Mouse (Mus musculus): ENCODE results near the gene Cox8c. TPM values are rescaled to one million over a fixed set of nuclear protein-coding genes. Genes with fewer than 3 reads are reported as not detected.

Cox8c gene
- polyA plus RNA-seq, 1 experiment from 2014 or later = not detected

DNA sequence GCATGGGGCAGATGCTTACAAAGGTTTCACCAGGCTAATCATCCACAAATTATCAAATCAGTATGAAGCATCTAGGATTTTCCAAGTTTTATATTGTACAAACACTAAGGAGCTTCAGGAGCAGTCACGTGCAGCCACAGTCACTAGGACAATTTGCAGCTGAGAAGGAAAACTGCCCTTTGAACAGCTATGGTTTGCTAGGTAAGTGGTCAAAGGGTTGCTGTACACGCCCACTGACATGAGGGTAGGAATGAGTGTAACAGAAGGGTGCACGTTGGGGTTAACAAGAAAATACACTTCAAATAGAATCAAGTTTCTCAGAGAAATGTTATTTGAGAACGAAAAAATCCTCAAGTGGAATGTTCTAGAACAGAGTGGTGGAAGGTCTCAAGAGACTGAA lies 30.6 kb downstream of the Cox8c start:
- Histone ChIP-seq H3K9me3 (replicated peaks) (no peaks in the 10 kb centered on the region), H3K4me1 (no peaks in the 10 kb centered on the region), H3K4me2 (no peak overlapping the region), H3K9ac (no peak overlapping the region), H3K27me3 (replicated peaks) (no peaks in the 10 kb centered on the region), H3K4me3 (no peak overlapping the region), H3K36me3 (no peaks in the 10 kb centered on the region), H3K27ac (no peak overlapping the region)
- 60% methylated on average over 4 of the region's 4 CpGs for WGBS (ENCODE audit: insufficient replicate concordance)
- no peak for ATAC-seq

DNA sequence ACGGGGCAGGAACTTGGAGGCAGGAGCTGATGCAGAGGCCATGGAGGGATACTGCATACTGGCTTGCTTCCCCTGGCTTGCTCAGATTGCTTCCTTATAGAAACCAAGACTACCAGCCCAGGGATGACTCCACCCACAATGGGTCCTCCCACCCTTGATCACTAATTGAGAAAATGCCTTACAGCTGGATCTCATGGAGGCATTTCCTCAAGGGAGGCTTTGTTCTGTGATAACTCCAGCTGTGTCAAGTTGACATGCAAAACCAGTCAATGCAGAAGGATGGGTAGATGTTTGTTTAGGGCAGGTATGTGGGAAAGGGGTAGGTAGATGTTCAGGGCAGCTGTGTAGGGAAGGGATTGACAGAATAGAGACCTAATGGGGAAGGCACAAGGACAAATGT lies 31.2 kb downstream of the Cox8c start:
- Histone ChIP-seq H3K4me2 (no peak overlapping the region), H3K4me1 (no peaks in the 10 kb centered on the region), H3K27me3 (replicated peaks) (no peaks in the 10 kb centered on the region), H3K9ac (no peak overlapping the region), H3K4me3 (no peak overlapping the region), H3K36me3 (no peaks in the 10 kb centered on the region), H3K9me3 (replicated peaks) (no peaks in the 10 kb centered on the region), H3K27ac (no peak overlapping the region)
- 56% methylated on average over 1 of the region's 1 CpGs for WGBS (ENCODE audit: insufficient replicate concordance)
- ATAC-seq = no peak

DNA sequence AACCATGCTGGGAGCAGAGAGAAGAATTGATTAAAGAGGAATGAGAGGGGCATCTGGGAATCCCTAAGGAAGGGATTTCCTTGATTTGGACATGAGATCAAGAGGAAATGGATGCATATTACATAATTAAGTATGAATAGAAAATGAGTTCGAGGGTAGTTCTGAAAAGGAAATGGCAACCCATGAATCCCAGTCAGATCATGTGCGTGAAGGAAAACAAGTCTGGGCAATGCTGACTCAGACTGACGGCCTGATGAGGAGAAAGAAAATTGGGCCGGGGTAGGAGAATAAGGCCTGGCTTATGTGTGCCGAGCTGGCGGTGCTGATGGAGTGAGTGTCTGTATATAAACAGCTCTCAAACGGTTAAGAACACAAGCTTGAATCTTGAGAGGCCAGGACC lies 31.7 kb downstream of the Cox8c start:
- H3K27ac ChIP-seq = no peak overlapping the region
- no peaks in the 10 kb centered on the region for H3K27me3 ChIP-seq (replicated peaks)
- H3K9me3 ChIP-seq (replicated peaks) = no peaks in the 10 kb centered on the region
- H3K36me3 ChIP-seq = no peaks in the 10 kb centered on the region
- no peak for ATAC-seq
- H3K9ac ChIP-seq = no peak overlapping the region
- H3K4me3 ChIP-seq = no peak overlapping the region
- WGBS (ENCODE audit: insufficient replicate concordance) = 67% methylated on average over 7 of the region's 7 CpGs
- no peak overlapping the region for H3K4me2 ChIP-seq
- no peaks in the 10 kb centered on the region for H3K4me1 ChIP-seq

GRCm38 (mm10) chr12:102935892-102936291 lies 36.8 kb downstream of the Cox8c start:
- WGBS (ENCODE audit: insufficient replicate concordance) = 38% methylated on average over 1 of the region's 1 CpGs
- no peak overlapping the region for H3K27ac ChIP-seq

DNA sequence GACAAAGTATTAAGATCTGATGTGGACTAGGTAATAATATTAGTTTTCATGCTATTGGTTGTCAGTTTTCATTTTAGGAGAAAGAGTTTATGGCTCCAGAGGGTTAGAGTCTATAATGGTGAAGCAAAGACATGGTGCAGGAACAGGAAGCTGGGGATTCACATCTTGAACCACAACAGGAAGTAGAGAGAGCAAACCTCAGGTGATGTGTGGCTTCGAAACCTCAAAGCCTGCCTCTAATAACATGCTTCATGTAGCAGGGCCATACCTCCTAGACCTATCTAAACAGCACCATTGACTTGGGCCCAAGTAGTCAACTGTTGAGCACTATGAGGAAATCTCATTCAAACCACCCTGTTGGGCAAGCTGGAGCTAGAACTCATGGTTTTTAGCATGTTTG lies 46.5 kb downstream of the Cox8c start:
- Histone ChIP-seq H3K27me3 (replicated peaks) (peaks cover 37% of the 10 kb centered on the region), H3K4me1 (no peaks in the 10 kb centered on the region), H3K9ac (no peak overlapping the region), H3K27ac (no peak overlapping the region), H3K9me3 (replicated peaks) (no peaks in the 10 kb centered on the region), H3K36me3 (no peaks in the 10 kb centered on the region), H3K4me3 (no peak overlapping the region), H3K4me2 (no peak overlapping the region)
- ATAC-seq = no peak
- WGBS (ENCODE audit: insufficient replicate concordance) = 57% methylated on average over 1 of the region's 1 CpGs

More at GRCm38 (mm10) chr12:102935892-102936291, 36.8 kb downstream of the Cox8c start:
- Histone ChIP-seq H3K4me3 (no peak overlapping the region), H3K4me2 (no peak overlapping the region), H3K27me3 (replicated peaks) (no peaks in the 10 kb centered on the region), H3K9ac (no peak overlapping the region), H3K4me1 (no peaks in the 10 kb centered on the region), H3K36me3 (no peaks in the 10 kb centered on the region), H3K9me3 (replicated peaks) (no peaks in the 10 kb centered on the region)
- no peak for ATAC-seq

GRCm38 (mm10) chr12:102947826-102948225 lies 48.7 kb downstream of the Cox8c start:
- no peaks in the 10 kb centered on the region for H3K36me3 ChIP-seq
- no peak overlapping the region for H3K9ac ChIP-seq
- no peaks in the 10 kb centered on the region for H3K4me1 ChIP-seq
- H3K27me3 ChIP-seq (replicated peaks) = peaks cover 37% of the 10 kb centered on the region
- H3K4me2 ChIP-seq = no peak overlapping the region
- 22% methylated on average over 10 of the region's 10 CpGs for WGBS (ENCODE audit: insufficient replicate concordance)
- H3K9me3 ChIP-seq (replicated peaks) = no peaks in the 10 kb centered on the region
- no peak for ATAC-seq
- no peak overlapping the region for H3K27ac ChIP-seq
- no peak overlapping the region for H3K4me3 ChIP-seq

- Histone ChIP-seq H3K4me2 (peak within 1 kb of the TSS; percentile 69), H3K27me3 (replicated peaks) (peaks cover 37% of the 10 kb centered on the region), H3K36me3 (no peaks in the 10 kb centered on the region), H3K9me3 (replicated peaks) (no peaks in the 10 kb centered on the region), H3K4me3 (peak within 1 kb of the TSS; percentile 46), H3K27ac (no peak within 1 kb of the TSS), H3K4me1 (no peaks in the 10 kb centered on the region), H3K9ac (no peak within 1 kb of the TSS)
- peak; percentile 32; the same call in 1 of the 2 replicates for ATAC-seq
- under 1% methylated on average over 48 of the region's 48 CpGs for WGBS (ENCODE audit: insufficient replicate concordance)
Observed at GRCm38 (mm10) chr12:102948778-102949394, 49.8 kb downstream of the Cox8c start, which contains the start of gene Unc79. Unc79 (plus strand) TSS chr12:102948859.

DNA sequence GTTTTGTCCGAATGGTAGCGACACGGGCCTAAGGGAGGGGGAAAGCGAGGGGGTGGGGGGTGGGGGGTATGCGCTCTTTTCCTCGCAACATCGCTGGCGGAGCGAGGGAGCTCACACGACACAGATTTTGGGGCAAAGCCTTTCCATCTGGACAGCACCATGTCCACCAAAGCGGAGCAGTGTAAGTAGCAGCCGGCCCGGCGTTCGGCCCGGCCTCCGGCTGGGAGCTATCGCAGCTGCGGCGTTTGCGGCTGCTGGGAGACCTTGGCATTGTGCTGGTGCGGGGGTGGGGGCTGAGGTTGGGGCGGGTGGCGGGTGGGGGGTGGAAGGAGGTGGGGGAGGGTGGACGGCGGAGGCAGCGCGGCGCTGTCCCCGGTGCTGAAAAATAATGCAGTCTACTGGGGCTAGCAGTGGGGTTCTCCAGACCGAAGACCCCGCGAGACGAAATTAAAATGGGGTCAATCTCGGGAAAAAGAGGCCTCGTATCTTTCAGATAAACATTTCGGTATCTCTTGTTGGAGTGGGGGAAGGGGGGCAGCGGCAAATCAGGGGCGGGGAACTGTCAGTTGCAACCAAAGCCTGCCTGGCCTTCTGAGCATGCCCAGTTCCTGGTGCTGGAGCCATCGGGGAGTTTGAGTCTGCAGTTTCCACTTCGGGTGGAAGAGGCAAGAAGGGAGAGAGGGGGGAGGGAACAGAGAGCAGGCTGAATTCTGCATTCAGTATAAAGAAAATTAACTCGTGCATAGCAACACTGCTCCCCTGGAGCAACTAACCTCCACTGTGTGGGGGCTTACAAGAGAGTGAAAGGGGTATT lies 50.5 kb downstream of the Cox8c start:
- Histone ChIP-seq H3K27ac (no peak overlapping the region), H3K9me3 (replicated peaks) (no peaks in the 10 kb centered on the region), H3K36me3 (no peaks in the 10 kb centered on the region), H3K9ac (no peak overlapping the region), H3K27me3 (replicated peaks) (peaks cover 37% of the 10 kb centered on the region), H3K4me3 (peak overlapping the region; percentile 46), H3K4me1 (no peaks in the 10 kb centered on the region), H3K4me2 (peak overlapping the region; percentile 69)
- no peak for ATAC-seq
- 2% methylated on average over 42 of the region's 42 CpGs for WGBS (ENCODE audit: insufficient replicate concordance)

Other genes with a start within 250 kb of the Cox8c start
- gene Itpk1, start 194.4 kb upstream of the Cox8c start, polyA plus RNA-seq (2016; fragmentation: Nextera tagmentation; extraction: Ambion mirVana) = 3.7 and 4.3 TPM in 2 replicates
- 9.2 and 11.7 TPM in 2 replicates for gene Moap1, start 155.7 kb upstream of the Cox8c start, polyA plus RNA-seq (2016; fragmentation: Nextera tagmentation; extraction: Ambion mirVana)
- gene Tmem251, start 155.6 kb upstream of the Cox8c start, polyA plus RNA-seq (2016; fragmentation: Nextera tagmentation; extraction: Ambion mirVana) = 11.5 and 12.3 TPM in 2 replicates
- gene Gm28051, start 141.6 kb upstream of the Cox8c start, polyA plus RNA-seq (2016; fragmentation: Nextera tagmentation; extraction: Ambion mirVana) = 0.48 TPM in 1 of 2 replicates, not detected in the other
- 20.6 and 23.2 TPM in 2 replicates for gene Gon7, start 141.5 kb upstream of the Cox8c start, polyA plus RNA-seq (2016; fragmentation: Nextera tagmentation; extraction: Ambion mirVana)
- gene Ubr7, start 141.3 kb upstream of the Cox8c start, polyA plus RNA-seq (2016; fragmentation: Nextera tagmentation; extraction: Ambion mirVana) = 32.1 and 32.4 TPM in 2 replicates
- gene Gm20604, start 140.6 kb upstream of the Cox8c start, polyA plus RNA-seq (2016; fragmentation: Nextera tagmentation; extraction: Ambion mirVana) = 11.8 and 12.4 TPM in 2 replicates
- gene Btbd7, start 20.8 kb upstream of the Cox8c start, polyA plus RNA-seq (2016; fragmentation: Nextera tagmentation; extraction: Ambion mirVana) = 7.3 and 7.5 TPM in 2 replicates
- gene Unc79, start 49.5 kb downstream of the Cox8c start, polyA plus RNA-seq (2016; fragmentation: Nextera tagmentation; extraction: Ambion mirVana) = 0.04 TPM in 1 of 2 replicates, not detected in the other